Mouse (Mus musculus) thymus, adult 2 months (tissue): ENCODE measurements at regions not wholly inside any gene's neighbourhood (a gene's known extent, or its start where the extent isn't known, plus 50 kb on each side); places are given as distances from the start of the nearest gene placed in this dataset.

ENCODE experiments used
- CTCF ChIP-seq: fragments of 200-500 bp; IDR thresholded peaks from 2 replicates; pipeline ENCODE4 v1.5.1; 2012; ENCODE audit warnings: mild to moderate bottlenecking, control low read depth, low read length, moderate library complexity, borderline replicate concordance; ENCODE audit not compliant: control insufficient read depth, poor library complexity, insufficient read depth; ENCODE audit errors: extremely low read depth
- POLR2A ChIP-seq: fragments of 200-500 bp; IDR thresholded peaks from 2 replicates; pipeline ENCODE4 v1.6.1; 2012; ENCODE audit warnings: mild to moderate bottlenecking, low read length, control low read depth, moderate library complexity; ENCODE audit not compliant: control insufficient read depth, poor library complexity, insufficient read depth; ENCODE audit errors: extremely low read depth

- TF ChIP-seq POLR2A (no peak), CTCF (no peak)
Measured at GRCm38 (mm10) chr1:77219488-77220321, 295.2 kb downstream of the Epha4 start.
